Mouse (Mus musculus) naive thymus-derived CD4-positive, alpha-beta T cell, adult 5 months (primary cell): ENCODE measurements around the gene Cpxm2. TPM values are rescaled to one million over a fixed set of nuclear protein-coding genes. Genes with fewer than 3 reads are reported as not detected.

Experiments used
- polyA plus RNA-seq: library from polyadenylated mRNA; unstranded; fragments of 100-300 nt; shearing (Covaris generic); gene quantifications from one replicate; pipeline ENCODE4 v1.2.1, GENCODE M21; 2017

Gene Cpxm2
- polyA plus RNA-seq, result not detected

GRCm38 (mm10) chr7:132154368-132154961 is at the start of gene Cpxm2:
TSS of gene Cpxm2 (minus strand) at chr7:132154739.

Other genes starting within 250 kb of the Cpxm2 start
- gene Gpr26, start 188.3 kb downstream of the Cpxm2 start, polyA plus RNA-seq, result not detected
- gene Chst15, start 162.5 kb upstream of the Cpxm2 start, polyA plus RNA-seq, result 6.2 TPM